Mouse (Mus musculus) hematopoietic stem cell, adult 5-6 weeks (primary cell): ENCODE results near the gene Erc1. TPM values are rescaled to one million over a fixed set of nuclear protein-coding genes. Genes with fewer than 3 reads are reported as not detected.
A peak's percentile ranks its signal among the peaks of the same experiment; 100 is the strongest.

Experiments
- ATAC-seq, 2 experiments: fragments of 125-278 bp in 1 of 2; replicated peaks in 1 of 2; 2 replicates each; pipeline ENCODE4 v1.8.0; 2016 to 2017; ENCODE audit warnings: inconsistent platforms in 2 of 2, mild to moderate bottlenecking in 2 of 2, moderate number of reproducible peaks in 2 of 2, low read depth in 1 of 2, moderate TSS enrichment in 1 of 2; ENCODE audit not compliant: low FRiP score in 2 of 2, poor library complexity in 2 of 2, severe bottlenecking in 2 of 2, insufficient read depth in 1 of 2, low TSS enrichment in 1 of 2
- total RNA-seq: library from RNA; stranded (forward); fragments of 172-1452, 232-1000 nt; gene quantifications from 2 replicates; pipeline ENCODE4 v1.2.3, GENCODE M21; 2017

Erc1 gene
- total RNA-seq, 1 experiment from 2014 or later: 23.4 TPM

DNA sequence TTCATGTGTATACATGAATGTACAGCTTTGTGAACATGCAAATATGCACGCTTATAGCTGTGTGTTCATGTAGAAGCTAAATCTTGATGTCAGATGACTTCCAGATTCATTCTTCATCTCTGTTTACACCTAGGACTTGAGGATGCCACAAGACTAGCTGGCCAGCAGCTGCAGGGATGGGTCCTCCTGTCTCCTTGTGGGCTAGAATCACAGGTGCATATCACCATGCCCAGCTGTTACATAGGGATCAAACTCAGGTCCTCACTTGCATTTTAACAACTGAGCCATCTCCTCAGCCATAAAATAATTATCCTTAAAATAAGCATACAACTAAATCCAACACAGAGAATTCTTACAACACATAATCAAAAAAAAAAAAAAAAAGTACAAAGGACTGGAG lies 26.8 kb downstream of the Erc1 start:
- no peak for ATAC-seq

- ATAC-seq: no peak
Measured at GRCm38 (mm10) chr6:119818541-119818940, 29.4 kb downstream of the Erc1 start.

DNA sequence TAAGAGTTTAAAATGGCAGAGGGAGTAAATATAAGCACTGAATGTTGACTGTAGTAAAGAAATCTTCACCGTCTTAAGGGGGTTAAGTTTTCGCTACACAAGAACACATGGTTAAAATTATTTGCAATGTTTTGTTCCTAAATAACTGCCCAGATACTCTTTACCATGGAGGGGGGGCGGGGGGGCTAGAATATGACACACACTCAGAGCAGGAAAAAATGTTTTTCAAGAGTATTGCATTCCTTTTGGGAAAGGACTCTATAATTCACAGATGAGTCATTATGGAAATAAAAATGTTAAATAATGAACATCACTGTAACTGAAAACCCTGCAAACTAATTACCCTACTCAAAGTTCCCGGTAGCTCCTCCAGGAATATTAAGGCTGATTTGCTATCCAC lies 32.5 kb downstream of the Erc1 start:
- no peak for ATAC-seq

DNA sequence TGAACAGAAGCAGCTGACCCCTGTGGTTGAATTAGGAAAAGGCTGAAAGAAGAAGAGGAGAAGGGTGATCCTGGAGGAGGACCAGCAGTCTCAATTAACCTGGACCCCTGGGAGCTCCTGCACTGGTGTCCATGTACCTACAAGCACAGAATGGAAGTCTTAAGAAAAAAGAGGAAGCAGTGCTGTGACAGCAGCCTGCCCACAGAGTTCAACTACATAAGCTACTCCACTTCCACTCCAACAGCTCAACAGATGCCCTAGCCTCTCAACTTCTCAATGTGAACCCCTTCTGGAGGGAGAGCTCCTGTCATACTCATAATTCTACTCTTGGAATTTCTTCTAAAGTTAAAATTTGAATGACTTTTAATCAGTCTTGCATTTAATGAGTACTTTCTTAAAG lies 34.9 kb downstream of the Erc1 start:
- ATAC-seq: peak; percentile 89 to 91

GRCm38 (mm10) chr6:119808726-119809505 lies 39.1 kb downstream of the Erc1 start:
- no peak for ATAC-seq

- no peak for ATAC-seq
Measured at GRCm38 (mm10) chr6:119803239-119803638, 44.7 kb downstream of the Erc1 start.

DNA sequence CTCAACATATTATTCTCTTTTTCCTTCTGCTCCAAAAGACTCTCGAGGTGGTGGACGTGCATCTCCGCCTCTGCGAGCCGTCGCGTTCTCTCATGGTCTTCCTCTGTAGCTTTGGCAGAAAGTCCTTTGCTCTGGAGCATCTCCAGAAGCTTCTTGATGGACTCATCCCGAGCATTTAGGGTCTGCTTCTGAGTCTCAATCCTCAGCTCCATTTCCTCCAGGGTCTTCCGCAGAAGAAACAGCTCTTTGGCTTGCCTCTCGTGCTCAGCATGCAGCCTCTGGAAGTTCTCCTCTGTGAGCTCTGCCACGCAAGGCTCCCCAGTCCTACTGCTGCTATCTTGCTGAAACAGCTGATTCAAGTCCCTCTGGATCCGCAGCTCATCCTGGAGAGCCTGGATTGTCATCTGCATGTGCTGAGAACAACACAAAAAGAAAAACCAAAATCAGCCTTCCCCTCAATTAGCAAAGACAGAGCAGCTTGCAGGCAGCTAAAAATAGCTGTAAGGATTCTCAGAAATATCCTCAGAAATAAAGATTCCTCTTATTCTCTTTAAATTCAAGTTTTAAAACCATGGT lies 51.0 kb downstream of the Erc1 start:
- ATAC-seq: no peak

DNA sequence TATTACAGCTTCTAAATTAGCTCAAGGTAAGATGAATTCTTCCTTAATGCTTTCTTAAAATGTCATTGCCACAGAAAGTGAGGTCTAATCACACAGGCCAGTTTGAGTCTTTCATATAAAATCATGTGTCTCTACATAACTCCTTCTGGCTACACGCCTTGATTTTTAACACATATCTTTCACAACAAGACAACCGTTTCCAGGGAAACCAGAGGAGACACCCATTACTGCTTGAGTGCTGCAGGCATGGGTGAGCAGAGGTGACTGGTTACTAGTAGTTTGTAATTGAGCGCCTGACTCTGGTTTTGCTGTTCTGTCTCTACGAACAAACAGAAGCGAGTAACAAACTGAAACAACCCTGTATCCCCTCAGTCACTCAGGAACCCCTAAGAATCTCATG lies 51.7 kb downstream of the Erc1 start:
- ATAC-seq: no peak

GRCm38 (mm10) chr6:119792562-119792961 lies 55.4 kb downstream of the Erc1 start:
- peak; percentile 49 to 58; a peak in 3 of 4 replicates for ATAC-seq

- ATAC-seq: no peak
Measured at GRCm38 (mm10) chr6:119782416-119782815, 65.6 kb downstream of the Erc1 start.

- ATAC-seq: no peak
Measured at GRCm38 (mm10) chr6:119781109-119781508, 66.9 kb downstream of the Erc1 start.

GRCm38 (mm10) chr6:119768778-119769177 lies 79.2 kb downstream of the Erc1 start:
- ATAC-seq: no peak

DNA sequence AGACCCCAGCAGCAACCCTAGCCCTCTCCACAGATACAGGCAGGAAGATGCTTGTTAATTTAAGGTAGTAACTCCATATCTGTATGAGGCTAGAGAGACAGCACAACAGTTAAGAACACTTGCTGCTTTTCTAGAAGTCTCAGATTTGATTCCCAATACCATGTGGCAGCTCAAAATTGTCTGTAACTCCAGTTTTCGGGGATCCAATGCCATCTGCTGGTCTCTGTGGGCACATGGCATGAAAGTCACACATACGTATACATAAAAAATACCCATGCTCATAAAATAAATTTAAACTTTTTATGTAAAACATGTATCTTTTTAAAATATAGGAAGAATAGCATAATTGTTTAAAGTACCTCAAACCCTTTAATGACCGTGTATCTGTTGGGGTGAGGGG lies 83.6 kb downstream of the Erc1 start:
- ATAC-seq: no peak

- no peak for ATAC-seq
Measured at GRCm38 (mm10) chr6:119759866-119760265, 88.1 kb downstream of the Erc1 start.

DNA sequence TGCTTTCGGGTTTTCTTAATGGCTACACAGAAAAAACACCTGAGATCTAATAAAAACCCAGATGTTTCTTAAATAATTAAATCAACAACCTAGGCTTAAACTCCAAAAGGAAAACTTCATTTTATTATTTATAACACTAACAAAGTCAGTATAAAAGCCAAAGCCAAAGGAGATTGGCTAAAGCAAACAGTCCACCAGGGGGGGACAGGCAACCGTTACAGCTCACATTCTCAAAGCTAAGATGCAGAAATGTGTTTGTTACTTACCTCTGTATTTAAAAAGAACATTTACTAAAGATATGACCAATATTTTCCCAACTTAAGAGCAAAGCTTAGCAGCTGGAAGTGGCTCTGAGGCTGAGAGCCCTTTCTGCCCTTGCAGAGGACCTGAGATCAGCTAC lies 89.5 kb downstream of the Erc1 start:
- ATAC-seq: no peak

DNA sequence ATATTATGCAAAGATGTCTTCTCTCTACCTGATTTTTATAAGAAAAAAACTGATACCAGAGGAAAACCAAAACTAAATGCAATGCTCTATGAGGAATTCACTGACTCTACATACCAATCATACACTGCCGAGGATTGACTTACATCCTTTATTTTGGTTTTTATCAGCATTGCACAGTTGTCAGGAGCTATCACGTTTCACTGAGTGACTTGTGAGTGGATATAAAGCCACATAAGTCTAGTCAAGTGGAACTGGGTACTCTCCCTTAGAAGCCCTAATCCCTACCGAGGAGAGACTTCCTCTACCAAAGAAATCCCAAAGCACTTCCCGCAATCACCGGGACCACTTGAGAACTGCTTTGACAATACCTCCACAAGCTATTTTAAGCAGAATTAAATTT lies 90.2 kb downstream of the Erc1 start:
- ATAC-seq: no peak

DNA sequence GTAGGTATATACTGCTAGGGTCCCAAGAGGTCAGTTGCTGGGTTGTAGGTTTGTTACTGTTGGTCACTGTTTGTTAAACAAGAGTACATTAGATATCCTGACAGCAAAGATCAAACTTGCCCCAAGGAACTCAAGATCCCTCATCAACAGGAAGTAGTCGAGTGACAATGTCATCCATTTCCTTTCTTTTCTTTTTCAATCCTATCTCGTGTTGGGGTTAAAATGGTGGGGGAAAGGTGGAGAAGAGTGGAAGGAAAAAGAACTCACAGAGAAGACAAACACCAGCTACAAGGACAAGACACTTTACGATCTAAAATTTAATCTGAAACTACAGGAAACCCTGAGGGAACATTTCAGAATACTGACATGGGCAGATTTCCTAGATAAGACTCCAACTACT lies 92.1 kb downstream of the Erc1 start:
- ATAC-seq: no peak

- no peak for ATAC-seq
Measured at GRCm38 (mm10) chr6:119749093-119749635, 98.8 kb downstream of the Erc1 start.

DNA sequence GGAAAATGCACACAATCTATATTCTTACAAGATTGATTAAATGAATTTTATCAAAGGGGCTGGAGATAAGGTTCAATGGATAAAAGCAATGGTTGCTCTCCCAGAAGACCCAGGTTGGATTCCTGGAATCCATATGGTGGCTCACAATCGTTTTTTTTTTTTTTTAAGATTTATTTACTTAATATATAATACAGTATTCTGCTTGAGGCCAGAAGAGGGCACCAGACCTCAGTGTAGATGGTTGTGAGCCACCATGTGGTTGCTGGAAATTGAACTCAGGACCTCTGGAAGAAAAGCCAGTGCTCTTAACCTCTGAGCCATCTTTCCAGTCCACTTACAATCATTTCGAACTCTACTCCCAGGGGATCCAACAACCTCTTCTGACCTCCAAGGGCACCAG lies 106.1 kb downstream of the Erc1 start:
- ATAC-seq: no peak
